Mouse (Mus musculus) lung, embryonic 14.5 days (tissue): Measurements from ENCODE around the gene Trim61. TPM values are rescaled to one million over a fixed set of nuclear protein-coding genes. Genes with fewer than 3 reads are reported as not detected.

ENCODE experiments used
- ATAC-seq: fragments of 200-750 bp; cut with Nextera tagmentation; 2 replicates; pipeline ENCODE4 v1.8.0; 2017; ENCODE audit warnings: mild to moderate bottlenecking, moderate TSS enrichment, moderate library complexity; ENCODE audit not compliant: insufficient read depth
- DNase-seq: peaks from one replicate; pipeline ENCODE4 v3.0.0-alpha.2; 2015
- H3K27ac ChIP-seq: fragments of 300-500 bp; sonication (generic); 2 replicates; pipeline ENCODE4 v1.5.1; 2014; ENCODE audit warnings: low read depth, mild to moderate bottlenecking, moderate library complexity
- H3K27me3 ChIP-seq: fragments of 300-500 bp; sonication (generic); 2 replicates; pipeline ENCODE4 v1.6.1; 2014; ENCODE audit warnings: low read length, control low read depth; ENCODE audit not compliant: insufficient read depth
- H3K36me3 ChIP-seq: fragments of 300-500 bp; sonication (generic); 2 replicates; pipeline ENCODE4 v1.6.1; 2014; ENCODE audit warnings: control low read depth; ENCODE audit not compliant: insufficient read depth
- H3K4me1 ChIP-seq: fragments of 300-500 bp; sonication (generic); 2 replicates; pipeline ENCODE4 v1.6.1; 2014; ENCODE audit warnings: antibody characterized with exemption, control low read depth; ENCODE audit not compliant: insufficient read depth
- H3K4me2 ChIP-seq: fragments of 300-500 bp; sonication (generic); 2 replicates; pipeline ENCODE4 v1.6.1; 2014; ENCODE audit warnings: mild to moderate bottlenecking
- H3K4me3 ChIP-seq: fragments of 300-500 bp; sonication (generic); 2 replicates; pipeline ENCODE4 v1.5.1; 2014; ENCODE audit warnings: low read depth, low read length
- H3K9ac ChIP-seq: fragments of 300-500 bp; sonication (generic); 2 replicates; pipeline ENCODE4 v1.6.1; 2014
- H3K9me3 ChIP-seq: fragments of 300-500 bp; sonication (generic); 2 replicates; pipeline ENCODE4 v1.6.1; 2016; ENCODE audit warnings: low read depth, low read length, control low read depth
- CTCF ChIP-seq: IDR thresholded peaks from 2 replicates; pipeline ENCODE4 v1.5.1; 2016; ENCODE audit warnings: antibody characterized with exemption, low read depth
- WGBS: fragments of 180-500 bp; shearing (Covaris S2); extraction: QIAGEN DNeasy Blood & Tissue Kit; methylation state at CpG from one replicate; pipeline ENCODE4 v1.1.7; 2014; 5-methylcytosine and 5-hydroxymethylcytosine counted together
- polyA plus RNA-seq: library from polyadenylated mRNA; unstranded; fragments of >200 nt; fragmentation: Nextera tagmentation; extraction: Ambion mirVana; gene quantifications from 2 replicates; pipeline ENCODE4 v1.2.1, GENCODE M21; 2014

Gene Trim61
- polyA plus RNA-seq, 1 experiment from 2014 or later: not detected

GRCm38 (mm10) chr8:65053968-65054367 lies 35.6 kb upstream of the Trim61 start:
- no peaks in the 10 kb centered on the region for H3K9me3 ChIP-seq
- no peaks in the 10 kb centered on the region for H3K4me1 ChIP-seq
- H3K27me3 ChIP-seq: no peaks in the 10 kb centered on the region
- TF ChIP-seq CTCF: no peak
- no peak overlapping the region for H3K27ac ChIP-seq
- DNase-seq (no peak), ATAC-seq (no peak)
- H3K9ac ChIP-seq: no peak overlapping the region
- H3K4me3 ChIP-seq: no peak overlapping the region
- 66% methylated on average over 5 of the region's 5 CpGs for WGBS
- no peak overlapping the region for H3K4me2 ChIP-seq
- no peaks in the 10 kb centered on the region for H3K36me3 ChIP-seq

GRCm38 (mm10) chr8:65053554-65053953 lies 35.2 kb upstream of the Trim61 start:
- WGBS: 88% methylated on average over 3 of the region's 3 CpGs
- no peak for DNase-seq
- H3K4me2 ChIP-seq: no peak overlapping the region
- H3K27me3 ChIP-seq: no peaks in the 10 kb centered on the region
- H3K27ac ChIP-seq: no peak overlapping the region
- H3K4me1 ChIP-seq: no peaks in the 10 kb centered on the region
- H3K36me3 ChIP-seq: no peaks in the 10 kb centered on the region
- H3K9ac ChIP-seq: no peak overlapping the region
- ATAC-seq: no peak
- H3K4me3 ChIP-seq: no peak overlapping the region
- no peaks in the 10 kb centered on the region for H3K9me3 ChIP-seq
- no peak for TF ChIP-seq CTCF

- no peak overlapping the region for H3K27ac ChIP-seq
- no peak overlapping the region for H3K4me2 ChIP-seq
- H3K4me3 ChIP-seq: no peak overlapping the region
- no peaks in the 10 kb centered on the region for H3K27me3 ChIP-seq
- ATAC-seq (no peak), DNase-seq (no peak)
- no peak overlapping the region for H3K9ac ChIP-seq
- H3K36me3 ChIP-seq: no peaks in the 10 kb centered on the region
- no peak for TF ChIP-seq CTCF
- H3K4me1 ChIP-seq: no peaks in the 10 kb centered on the region
- 79% methylated on average over 4 of the region's 4 CpGs for WGBS
- no peaks in the 10 kb centered on the region for H3K9me3 ChIP-seq
Measured at GRCm38 (mm10) chr8:65047801-65048200, 29.5 kb upstream of the Trim61 start.

GRCm38 (mm10) chr8:65047193-65047592 lies 28.9 kb upstream of the Trim61 start:
- Histone ChIP-seq H3K9ac (no peak overlapping the region), H3K9me3 (no peaks in the 10 kb centered on the region), H3K4me1 (no peaks in the 10 kb centered on the region), H3K36me3 (no peaks in the 10 kb centered on the region), H3K27ac (no peak overlapping the region), H3K4me3 (no peak overlapping the region), H3K27me3 (no peaks in the 10 kb centered on the region), H3K4me2 (no peak overlapping the region)
- ATAC-seq (no peak), DNase-seq (no peak)
- WGBS: 89% methylated on average over 4 of the region's 4 CpGs
- no peak for TF ChIP-seq CTCF

- H3K9me3 ChIP-seq: no peaks in the 10 kb centered on the region
Measured at GRCm38 (mm10) chr8:65046565-65046964, 28.2 kb upstream of the Trim61 start.

GRCm38 (mm10) chr8:65037117-65037533 lies 18.8 kb upstream of the Trim61 start, which contains the start of gene Apela:
Gene Apela, minus strand, starts transcription at chr8:65037336.
- no peak for TF ChIP-seq CTCF
- no peak within 1 kb of the TSS for H3K27ac ChIP-seq
- WGBS: under 1% methylated on average over 8 of the region's 8 CpGs
- no peaks in the 10 kb centered on the region for H3K4me1 ChIP-seq
- peak within 1 kb of the TSS; percentile 10; the same call in 1 of the 2 replicates for H3K9ac ChIP-seq
- H3K4me3 ChIP-seq: peak within 1 kb of the TSS; percentile 20
- no peaks in the 10 kb centered on the region for H3K9me3 ChIP-seq
- H3K27me3 ChIP-seq: no peaks in the 10 kb centered on the region
- peak within 1 kb of the TSS; percentile 63 for H3K4me2 ChIP-seq
- peak; percentile 95 for ATAC-seq
- DNase-seq: peak; percentile 80
- no peaks in the 10 kb centered on the region for H3K36me3 ChIP-seq

More at GRCm38 (mm10) chr8:65046565-65046964, 28.2 kb upstream of the Trim61 start:
- Histone ChIP-seq H3K9ac (no peak overlapping the region), H3K36me3 (no peaks in the 10 kb centered on the region), H3K4me2 (peak overlapping the region; percentile 27), H3K27ac (no peak overlapping the region), H3K4me1 (no peaks in the 10 kb centered on the region), H3K4me3 (no peak overlapping the region), H3K27me3 (no peaks in the 10 kb centered on the region)
- DNase-seq (peak; percentile 21), ATAC-seq (peak; percentile 82)
- 27% methylated on average over 5 of the region's 5 CpGs for WGBS
- TF ChIP-seq CTCF: no peak

- DNase-seq (no peak), ATAC-seq (no peak)
- H3K36me3 ChIP-seq: no peaks in the 10 kb centered on the region
- H3K27me3 ChIP-seq: no peaks in the 10 kb centered on the region
- no peak overlapping the region for H3K9ac ChIP-seq
- WGBS: 44% methylated on average over 2 of the region's 2 CpGs
- no peak overlapping the region for H3K27ac ChIP-seq
- no peaks in the 10 kb centered on the region for H3K9me3 ChIP-seq
- no peak overlapping the region for H3K4me2 ChIP-seq
- H3K4me1 ChIP-seq: no peaks in the 10 kb centered on the region
- no peak for TF ChIP-seq CTCF
- no peak overlapping the region for H3K4me3 ChIP-seq
Measured at GRCm38 (mm10) chr8:65034136-65034535, 15.8 kb upstream of the Trim61 start.

- WGBS: 69% methylated on average over 13 of the region's 13 CpGs
- Histone ChIP-seq H3K4me1 (no peaks in the 10 kb centered on the region), H3K27ac (no peak overlapping the region), H3K9ac (no peak overlapping the region), H3K9me3 (no peaks in the 10 kb centered on the region), H3K27me3 (no peaks in the 10 kb centered on the region), H3K4me3 (no peak overlapping the region), H3K4me2 (no peak overlapping the region), H3K36me3 (no peaks in the 10 kb centered on the region)
- no peak for ATAC-seq
- TF ChIP-seq CTCF: no peak
- no peak for DNase-seq
Measured at GRCm38 (mm10) chr8:65033056-65033455, 14.7 kb upstream of the Trim61 start.
